ENCODE assay signal across 8 mouse cellular contexts in the genomic region with DNA sequence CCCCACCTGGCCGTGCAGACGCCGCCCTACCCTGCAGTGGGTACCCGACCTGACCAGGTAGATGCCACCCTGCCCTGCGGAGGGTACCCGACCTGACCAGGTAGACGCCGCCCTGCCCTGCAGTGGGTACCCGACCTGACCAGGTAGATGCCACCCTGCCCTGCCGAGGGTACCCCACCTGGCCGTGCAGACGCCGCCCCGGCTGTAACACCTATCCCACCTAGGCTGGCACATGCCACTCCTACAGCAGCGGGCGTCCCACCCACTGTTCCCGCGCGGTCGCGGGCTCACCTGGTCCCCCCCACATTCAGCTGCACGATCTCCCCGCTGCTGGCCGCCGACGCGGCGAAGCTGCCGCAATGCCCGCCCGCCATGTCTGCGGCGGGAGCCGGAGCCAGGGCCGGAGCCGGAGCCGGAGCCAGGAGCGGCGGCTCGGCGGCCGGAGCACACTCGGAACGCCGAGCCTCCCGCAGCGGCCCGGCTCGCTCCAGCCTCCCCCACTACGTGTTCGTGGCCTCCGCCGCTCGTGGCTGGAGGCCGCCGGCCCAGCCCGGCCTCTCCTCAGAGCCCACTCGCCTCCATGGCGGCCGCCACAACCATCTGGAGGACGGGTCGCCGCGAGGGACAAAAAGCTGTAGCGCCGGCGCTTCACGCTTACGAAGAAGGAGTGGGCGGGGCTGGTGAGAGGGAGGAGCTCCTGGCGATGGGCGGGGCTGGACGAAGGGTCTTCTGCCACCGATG. TPM values are rescaled to one million over a fixed set of nuclear protein-coding genes. Genes with fewer than 3 reads are reported as not detected.
DNase-seq lines count a peak whose midpoint lies in the region; ATAC-seq and TF ChIP-seq lines count a peak whose summit lies in the region.

A gene (minus strand): TSS at position 603 of the 741 bp plus-strand sequence.

- no peaks in the 10 kb centered on the region for H3K27me3 ChIP-seq in heart, embryonic 12.5 days (replicated peaks)
- no peaks in the 10 kb centered on the region for H3K27me3 ChIP-seq in kidney, postnatal 0 days (ENCODE audit: insufficient read depth, low read length)
- H3K27me3 ChIP-seq in liver, embryonic 11.5 days (replicated peaks; ENCODE audit: control insufficient read depth, insufficient read depth, low read length), result no peaks in the 10 kb centered on the region
- no peaks in the 10 kb centered on the region for H3K27me3 ChIP-seq in stomach, embryonic 14.5 days (ENCODE audit: control insufficient read depth, insufficient read depth, low read length)

- H3K4me3 ChIP-seq in heart, embryonic 12.5 days, result peak within 1 kb of the TSS; percentile 96
- peak within 1 kb of the TSS; percentile 97 for H3K4me3 ChIP-seq in kidney, postnatal 0 days (replicated peaks; ENCODE audit: low read depth, low read length)
- peak within 1 kb of the TSS; percentile 96 for H3K4me3 ChIP-seq in liver, embryonic 11.5 days (ENCODE audit: low read depth, low read length)
- H3K4me3 ChIP-seq in stomach, embryonic 14.5 days (ENCODE audit: low read depth, low read length), result peak within 1 kb of the TSS; percentile 99

- H3K27ac ChIP-seq in heart, embryonic 12.5 days (ENCODE audit: poor library complexity, severe bottlenecking), result 0 out of 2 replicates have a peak within 1 kb of the TSS, but pooled peaks have one; percentile 18
- peak within 1 kb of the TSS; percentile 68 for H3K27ac ChIP-seq in kidney, postnatal 0 days
- peak within 1 kb of the TSS; percentile 68 for H3K27ac ChIP-seq in liver, embryonic 11.5 days (ENCODE audit: low read depth, low read length)
- peak within 1 kb of the TSS; percentile 67 for H3K27ac ChIP-seq in stomach, embryonic 14.5 days (ENCODE audit: low read length)

- peak; percentile 94 for DNase-seq in CD4-positive helper T cell, adult 2 months (ENCODE audit: low read depth, low spot score)
- peak; percentile 79 for DNase-seq in brain, embryonic 18.5 days (ENCODE audit: low read depth, low spot score)
- peak; percentile 97 for DNase-seq in kidney, postnatal 0 days (ENCODE audit: low spot score)
- DNase-seq in liver, embryonic 11.5 days (ENCODE audit: low spot score), result peak; percentile 93
- peak; percentile 96 for DNase-seq in naive thymus-derived CD4-positive, alpha-beta T cell, adult 2 months (ENCODE audit: low read depth)

- H3K36me3 ChIP-seq in heart, embryonic 12.5 days, result peaks cover 7% of the 10 kb centered on the region
- H3K36me3 ChIP-seq in kidney, postnatal 0 days (ENCODE audit: insufficient read depth, low read length), result no peaks in the 10 kb centered on the region
- H3K36me3 ChIP-seq in liver, embryonic 11.5 days (ENCODE audit: control insufficient read depth, insufficient read depth, low read length), result no peaks in the 10 kb centered on the region
- H3K36me3 ChIP-seq in stomach, embryonic 14.5 days (ENCODE audit: control insufficient read depth, insufficient read depth, low read length), result no peaks in the 10 kb centered on the region; the same call in 1 of the 2 replicates

- H3K9ac ChIP-seq in heart, embryonic 12.5 days, result peak within 1 kb of the TSS; percentile 93
- peak within 1 kb of the TSS; percentile 98 for H3K9ac ChIP-seq in kidney, postnatal 0 days (ENCODE audit: low read depth, low read length)
- H3K9ac ChIP-seq in liver, embryonic 11.5 days (ENCODE audit: low read depth, low read length), result peak within 1 kb of the TSS; percentile 94
- H3K9ac ChIP-seq in stomach, embryonic 14.5 days (replicated peaks; ENCODE audit: low read depth, low read length), result peak within 1 kb of the TSS; percentile 92

- peaks cover 30% of the 10 kb centered on the region for H3K4me1 ChIP-seq in heart, embryonic 12.5 days (replicated peaks)
- H3K4me1 ChIP-seq in kidney, postnatal 0 days (replicated peaks; ENCODE audit: insufficient read depth, low read length), result peaks cover 11% of the 10 kb centered on the region
- peaks cover 9% of the 10 kb centered on the region for H3K4me1 ChIP-seq in liver, embryonic 11.5 days (replicated peaks; ENCODE audit: control insufficient read depth, insufficient read depth, low read length)
- H3K4me1 ChIP-seq in stomach, embryonic 14.5 days (ENCODE audit: control insufficient read depth, insufficient read depth, low read length), result peaks cover 17% of the 10 kb centered on the region

- no peaks in the 10 kb centered on the region for H3K9me3 ChIP-seq in heart, embryonic 12.5 days (replicated peaks)
- H3K9me3 ChIP-seq in kidney, postnatal 0 days (replicated peaks; ENCODE audit: low read length), result no peaks in the 10 kb centered on the region
- no peaks in the 10 kb centered on the region for H3K9me3 ChIP-seq in liver, embryonic 11.5 days (ENCODE audit: control insufficient read depth, low read length)
- H3K9me3 ChIP-seq in stomach, embryonic 14.5 days (ENCODE audit: control insufficient read depth, low read depth, low read length), result no peaks in the 10 kb centered on the region

- ATAC-seq in erythroid progenitor cell, adult 5-6 weeks (replicated peaks; ENCODE audit: low FRiP score, poor library complexity, severe bottlenecking), result peak; percentile 90
- ATAC-seq in heart, embryonic 12.5 days (ENCODE audit: insufficient number of reproducible peaks, low FRiP score), result peak; percentile 95
- ATAC-seq in kidney, postnatal 0 days (replicated peaks; ENCODE audit: low FRiP score, low read depth), result peak; percentile 85
- peak; percentile 89 for ATAC-seq in liver, embryonic 11.5 days (replicated peaks; ENCODE audit: low FRiP score)
- ATAC-seq in stomach, embryonic 14.5 days (ENCODE audit: insufficient number of reproducible peaks, insufficient read depth, low FRiP score, low read depth), result peak; percentile 84

- H3K4me2 ChIP-seq in heart, embryonic 12.5 days, result peak within 1 kb of the TSS; percentile 98
- peak within 1 kb of the TSS; percentile 96 for H3K4me2 ChIP-seq in kidney, postnatal 0 days (ENCODE audit: low read length)
- peak within 1 kb of the TSS; percentile 96 for H3K4me2 ChIP-seq in liver, embryonic 11.5 days
- H3K4me2 ChIP-seq in stomach, embryonic 14.5 days (replicated peaks; ENCODE audit: low read depth, low read length), result peak within 1 kb of the TSS; percentile 66

- no peak for TF ChIP-seq CTCF in kidney, postnatal 0 days (IDR thresholded peaks at IDR 0.05; ENCODE audit: low read depth)

- WGBS in heart, embryonic 12.5 days, result under 1% methylated on average over 74 of the region's 74 CpGs
- WGBS in kidney, postnatal 0 days, result under 1% methylated on average over 72 of the region's 74 CpGs
- under 1% methylated on average over 74 of the region's 74 CpGs for WGBS in liver, embryonic 11.5 days
- under 1% methylated on average over 74 of the region's 74 CpGs for WGBS in stomach, embryonic 14.5 days

RNA-seq across cellular contexts. Expression of the gene that starts here (rescaled TPM):
- 7.6 and 11.7 TPM in 2 replicates for total RNA-seq in erythroid progenitor cell, adult 5-6 weeks (2015; ENCODE audit: low replicate concordance)
- 10.2 and 14.8 TPM in 2 replicates for total RNA-seq in erythroid progenitor cell, adult 5-6 weeks (2017; ENCODE audit: low replicate concordance)
- 28.0 and 28.7 TPM in 2 replicates for polyA plus RNA-seq in heart, embryonic 12.5 days (2016; fragmentation: Nextera tagmentation; extraction: Ambion mirVana)
- polyA plus RNA-seq in kidney, postnatal 0 days (2015; fragmentation: Nextera tagmentation; extraction: Ambion mirVana), result 21.0 and 22.2 TPM in 2 replicates
- 22.7 and 23.8 TPM in 2 replicates for polyA plus RNA-seq in liver, embryonic 11.5 days (2014; fragmentation: Nextera tagmentation; extraction: Ambion mirVana)
- polyA plus RNA-seq in stomach, embryonic 14.5 days (2014; fragmentation: Nextera tagmentation; extraction: Ambion mirVana), result 36.0 and 36.2 TPM in 2 replicates

Comparison
In these comparisons a context has a peak if more than half of its experiments do, and no peak if none do; other contexts are left out.
1. Peak in every context shown above with its lines: DNase-seq, ATAC-seq, H3K4me3 ChIP-seq and H3K27ac ChIP-seq.
2. H3K27ac ChIP-seq: peak in every context shown above with its lines; median percentile 68 in kidney, postnatal 0 days; 68 in liver, embryonic 11.5 days; 67 in stomach, embryonic 14.5 days; 18 in heart, embryonic 12.5 days.